Mouse (Mus musculus): ENCODE data around the gene Mrps9. TPM values are rescaled to one million over a fixed set of nuclear protein-coding genes. Genes with fewer than 3 reads are reported as not detected.

Mrps9 gene
- polyA plus RNA-seq, 1 experiment from 2014 or later, result 44.5 TPM

GRCm38 (mm10) chr1:42917908-42918307 lies 66.9 kb downstream of the Mrps9 start:
- Histone ChIP-seq H3K4me3 (ENCODE audit: low read depth, low read length) (no peak overlapping the region), H3K9ac (ENCODE audit: low read depth, low read length) (no peak overlapping the region), H3K9me3 (ENCODE audit: control insufficient read depth, low read length) (no peaks in the 10 kb centered on the region), H3K27me3 (replicated peaks; ENCODE audit: control insufficient read depth, insufficient read depth, low read length) (no peaks in the 10 kb centered on the region), H3K4me1 (ENCODE audit: control insufficient read depth, insufficient read depth, low read length) (peaks cover 8% of the 10 kb centered on the region; the same call in 1 of the 2 replicates), H3K27ac (replicated peaks; ENCODE audit: low read depth, low read length) (0 out of 2 replicates have a peak overlapping the region, but pooled peaks have one; percentile 79), H3K4me2 (ENCODE audit: low read depth, low read length) (peak overlapping the region; percentile 47), H3K36me3 (ENCODE audit: control insufficient read depth, insufficient read depth, low read length) (no peaks in the 10 kb centered on the region)
- 10% methylated on average over 4 of the region's 4 CpGs for WGBS
- DNase-seq (ENCODE audit: low spot score) (peak; percentile 90), ATAC-seq (ENCODE audit: low read depth) (peak; percentile 73)

DNA sequence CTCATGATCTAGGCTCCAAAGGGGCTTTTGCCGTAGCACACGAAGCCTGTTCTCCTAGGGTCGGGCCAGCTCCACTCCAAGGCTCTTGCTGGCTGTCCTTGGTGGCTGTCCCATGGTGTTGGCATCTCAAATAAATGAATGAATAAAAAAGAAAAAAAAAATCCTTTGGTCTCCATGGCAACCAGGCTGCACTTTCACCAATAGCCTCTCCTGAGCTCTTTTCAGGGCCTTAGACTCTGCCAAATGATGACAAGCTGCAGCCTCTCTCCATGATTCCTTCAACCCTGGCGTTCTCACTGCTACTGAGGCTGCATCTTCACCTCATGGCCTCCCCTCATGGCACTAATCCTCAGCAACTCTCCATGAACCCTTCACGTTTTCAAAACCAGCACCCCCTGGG lies 72.9 kb downstream of the Mrps9 start:
- H3K36me3 ChIP-seq (ENCODE audit: control insufficient read depth, insufficient read depth, low read length), result no peaks in the 10 kb centered on the region
- ATAC-seq (ENCODE audit: low read depth) (no peak), DNase-seq (ENCODE audit: low spot score) (no peak)
- H3K27me3 ChIP-seq (replicated peaks; ENCODE audit: control insufficient read depth, insufficient read depth, low read length), result no peaks in the 10 kb centered on the region
- H3K9ac ChIP-seq (ENCODE audit: low read depth, low read length), result no peak overlapping the region
- H3K9me3 ChIP-seq (ENCODE audit: control insufficient read depth, low read length), result no peaks in the 10 kb centered on the region
- 74% methylated on average over 5 of the region's 5 CpGs for WGBS
- H3K4me1 ChIP-seq (ENCODE audit: control insufficient read depth, insufficient read depth, low read length), result no peaks in the 10 kb centered on the region
- H3K27ac ChIP-seq (replicated peaks; ENCODE audit: low read depth, low read length), result no peak overlapping the region
- H3K4me2 ChIP-seq (ENCODE audit: low read depth, low read length), result no peak overlapping the region
- no peak overlapping the region for H3K4me3 ChIP-seq (ENCODE audit: low read depth, low read length)

DNA sequence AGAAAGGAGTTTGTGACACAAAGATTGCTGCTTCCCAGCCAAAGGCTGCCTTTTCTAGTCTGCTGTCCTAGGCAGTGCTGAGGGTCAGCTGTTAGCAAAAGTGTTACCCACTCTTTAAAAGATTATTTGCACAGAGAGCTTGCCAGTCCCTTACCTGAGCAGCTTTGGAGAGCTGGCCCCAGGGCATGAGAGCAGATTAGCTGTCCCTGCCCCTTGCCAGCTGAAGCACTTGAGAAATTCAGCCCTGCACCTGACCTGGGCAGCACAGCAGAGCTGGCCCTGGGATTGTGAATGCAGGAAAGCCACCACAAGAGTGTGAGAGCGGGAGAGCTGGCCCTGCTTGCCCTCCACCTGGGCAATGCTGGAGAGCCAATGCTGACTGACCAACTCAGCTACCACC lies 82.6 kb downstream of the Mrps9 start:
- no peaks in the 10 kb centered on the region for H3K4me1 ChIP-seq (ENCODE audit: control insufficient read depth, insufficient read depth, low read length)
- no peaks in the 10 kb centered on the region for H3K36me3 ChIP-seq (ENCODE audit: control insufficient read depth, insufficient read depth, low read length)
- H3K4me2 ChIP-seq (ENCODE audit: low read depth, low read length), result no peak overlapping the region
- no peak overlapping the region for H3K9ac ChIP-seq (ENCODE audit: low read depth, low read length)
- DNase-seq (ENCODE audit: low spot score), result no peak
- WGBS, result 86% methylated on average over 1 of the region's 1 CpGs
- H3K27ac ChIP-seq (replicated peaks; ENCODE audit: low read depth, low read length), result no peak overlapping the region
- no peak for ATAC-seq (ENCODE audit: low read depth)
- H3K9me3 ChIP-seq (ENCODE audit: control insufficient read depth, low read length), result no peaks in the 10 kb centered on the region
- H3K27me3 ChIP-seq (replicated peaks; ENCODE audit: control insufficient read depth, insufficient read depth, low read length), result no peaks in the 10 kb centered on the region
- no peak overlapping the region for H3K4me3 ChIP-seq (ENCODE audit: low read depth, low read length)

- 86% methylated on average over 4 of the region's 4 CpGs for WGBS
- H3K36me3 ChIP-seq (ENCODE audit: control insufficient read depth, insufficient read depth, low read length), result no peaks in the 10 kb centered on the region
- DNase-seq (ENCODE audit: low spot score) (no peak), ATAC-seq (ENCODE audit: low read depth) (no peak)
- no peaks in the 10 kb centered on the region for H3K27me3 ChIP-seq (replicated peaks; ENCODE audit: control insufficient read depth, insufficient read depth, low read length)
- H3K4me2 ChIP-seq (ENCODE audit: low read depth, low read length), result no peak overlapping the region
- no peaks in the 10 kb centered on the region for H3K9me3 ChIP-seq (ENCODE audit: control insufficient read depth, low read length)
- no peak overlapping the region for H3K4me3 ChIP-seq (ENCODE audit: low read depth, low read length)
- H3K9ac ChIP-seq (ENCODE audit: low read depth, low read length), result no peak overlapping the region
- H3K27ac ChIP-seq (replicated peaks; ENCODE audit: low read depth, low read length), result no peak overlapping the region
- H3K4me1 ChIP-seq (ENCODE audit: control insufficient read depth, insufficient read depth, low read length), result no peaks in the 10 kb centered on the region
These were observed 97.5 kb downstream of the Mrps9 start for GRCm38 (mm10) chr1:42948486-42948885.

DNA sequence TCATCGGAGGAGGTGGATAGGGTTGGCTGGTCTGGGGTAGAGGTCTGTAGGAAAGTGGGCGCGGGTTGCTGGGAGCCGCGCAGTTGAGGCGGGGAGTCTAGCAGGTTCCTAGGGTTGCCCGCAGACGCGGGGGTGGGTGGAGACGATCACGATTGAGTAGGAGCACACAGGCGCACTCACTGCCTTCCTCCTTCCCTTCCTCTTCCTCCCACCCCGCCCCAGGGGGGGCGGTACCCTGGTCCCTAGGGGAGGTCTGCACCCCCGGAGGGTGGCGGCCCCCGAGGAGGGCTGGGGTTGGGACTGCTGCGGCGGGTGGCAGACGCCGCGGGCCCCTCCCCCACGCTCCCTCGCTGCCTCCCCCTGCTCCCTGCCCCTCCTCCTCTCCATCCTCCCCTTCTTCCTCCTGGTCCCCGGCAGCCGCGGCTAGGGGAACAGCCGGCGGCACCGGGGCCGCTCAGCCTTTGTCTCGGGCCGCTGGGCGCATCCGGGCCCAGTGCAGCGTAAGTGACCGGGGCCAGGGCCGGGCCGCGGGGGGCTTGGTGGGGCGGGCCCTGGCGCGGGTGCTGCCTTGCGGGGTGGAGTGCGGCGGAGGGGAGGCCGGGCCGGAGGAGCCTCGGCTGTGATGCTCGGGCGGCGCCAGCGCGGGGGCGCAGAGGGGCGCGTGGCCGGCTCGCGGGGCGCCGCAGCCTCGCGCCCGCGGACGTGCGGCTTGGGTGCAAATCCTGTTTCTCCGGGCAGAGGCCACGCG lies 101.9 kb downstream of the Mrps9 start, which contains the start of gene Gpr45:
Gene Gpr45 (plus strand): TSS at position 139 of the 748 bp plus-strand sequence.
- ATAC-seq (ENCODE audit: low read depth) (peak; percentile 88), DNase-seq (ENCODE audit: low spot score) (peak; percentile 67)
- Histone ChIP-seq H3K27ac (replicated peaks; ENCODE audit: low read depth, low read length) (peak within 1 kb of the TSS; percentile 74), H3K27me3 (replicated peaks; ENCODE audit: control insufficient read depth, insufficient read depth, low read length) (no peaks in the 10 kb centered on the region), H3K9me3 (ENCODE audit: control insufficient read depth, low read length) (no peaks in the 10 kb centered on the region), H3K4me1 (ENCODE audit: control insufficient read depth, insufficient read depth, low read length) (no peaks in the 10 kb centered on the region), H3K4me3 (ENCODE audit: low read depth, low read length) (peak within 1 kb of the TSS; percentile 77), H3K9ac (ENCODE audit: low read depth, low read length) (peak within 1 kb of the TSS; percentile 83), H3K4me2 (ENCODE audit: low read depth, low read length) (peak within 1 kb of the TSS; percentile 87), H3K36me3 (ENCODE audit: control insufficient read depth, insufficient read depth, low read length) (no peaks in the 10 kb centered on the region)
- WGBS, result under 1% methylated on average over 12 of the region's 71 CpGs

DNA sequence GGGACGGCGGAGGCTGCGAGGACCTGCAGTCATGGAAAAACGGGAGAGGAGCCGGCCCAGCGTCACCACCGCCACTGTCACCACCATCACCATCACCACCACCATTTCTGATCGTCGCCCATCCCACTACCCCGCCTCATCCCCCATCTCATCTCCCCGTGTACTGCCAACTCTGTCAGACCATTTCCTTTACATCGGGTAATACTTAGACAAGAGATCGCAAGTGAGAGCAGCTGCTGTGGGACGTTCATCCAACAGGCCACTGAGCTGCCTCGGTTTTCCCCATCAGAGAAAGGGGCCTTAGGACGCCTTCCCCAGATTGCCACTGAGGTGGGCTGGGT lies 102.4 kb downstream of the Mrps9 start:
- H3K4me1 ChIP-seq (ENCODE audit: control insufficient read depth, insufficient read depth, low read length), result no peaks in the 10 kb centered on the region
- peak overlapping the region; percentile 74; the same call in 1 of the 2 replicates for H3K27ac ChIP-seq (replicated peaks; ENCODE audit: low read depth, low read length)
- peak overlapping the region; percentile 77 for H3K4me3 ChIP-seq (ENCODE audit: low read depth, low read length)
- no peaks in the 10 kb centered on the region for H3K9me3 ChIP-seq (ENCODE audit: control insufficient read depth, low read length)
- H3K27me3 ChIP-seq (replicated peaks; ENCODE audit: control insufficient read depth, insufficient read depth, low read length), result no peaks in the 10 kb centered on the region
- DNase-seq (ENCODE audit: low spot score) (peak; percentile 28), ATAC-seq (ENCODE audit: low read depth) (peak; percentile 33; the same call in 1 of the 2 replicates)
- H3K4me2 ChIP-seq (ENCODE audit: low read depth, low read length), result peak overlapping the region; percentile 87
- 1% methylated on average over 12 of the region's 16 CpGs for WGBS
- H3K36me3 ChIP-seq (ENCODE audit: control insufficient read depth, insufficient read depth, low read length), result no peaks in the 10 kb centered on the region
- H3K9ac ChIP-seq (ENCODE audit: low read depth, low read length), result peak overlapping the region; percentile 83

Other genes starting within 250 kb of the Mrps9 start
- gene Pou3f3, start 155.5 kb upstream of the Mrps9 start, polyA plus RNA-seq (2014; fragmentation: Nextera tagmentation; extraction: Ambion mirVana), result 2.9 and 3.4 TPM in 2 replicates
- 4.6 and 6.1 TPM in 2 replicates for gene Gpr45, start 101.6 kb downstream of the Mrps9 start, polyA plus RNA-seq (2014; fragmentation: Nextera tagmentation; extraction: Ambion mirVana)
- gene Tgfbrap1, start 247.4 kb downstream of the Mrps9 start, polyA plus RNA-seq (2014; fragmentation: Nextera tagmentation; extraction: Ambion mirVana), result 10.8 and 13.6 TPM in 2 replicates
- 30.7 and 33.1 TPM in 2 replicates for gene AI597479, start 247.5 kb downstream of the Mrps9 start, polyA plus RNA-seq (2014; fragmentation: Nextera tagmentation; extraction: Ambion mirVana)

Data from embryonic facial prominence, embryonic 14.5 days (tissue).